Mouse (Mus musculus) testis, adult 2 months (tissue): ENCODE results near the gene Myl12a.

Source experiments
- CTCF ChIP-seq: fragments of 200-500 bp; IDR thresholded peaks from 2 replicates; pipeline ENCODE4 v1.5.1; 2012; ENCODE audit warnings: low read depth, mild to moderate bottlenecking, inconsistent platforms, low read length, moderate library complexity; ENCODE audit not compliant: control insufficient read depth, insufficient read depth, insufficient replicate concordance
- POLR2A ChIP-seq: fragments of 200-500 bp; IDR thresholded peaks from 2 replicates; pipeline ENCODE4 v1.6.1; 2012; ENCODE audit warnings: low read depth, mild to moderate bottlenecking, inconsistent platforms, low read length, moderate library complexity; ENCODE audit not compliant: control insufficient read depth

DNA sequence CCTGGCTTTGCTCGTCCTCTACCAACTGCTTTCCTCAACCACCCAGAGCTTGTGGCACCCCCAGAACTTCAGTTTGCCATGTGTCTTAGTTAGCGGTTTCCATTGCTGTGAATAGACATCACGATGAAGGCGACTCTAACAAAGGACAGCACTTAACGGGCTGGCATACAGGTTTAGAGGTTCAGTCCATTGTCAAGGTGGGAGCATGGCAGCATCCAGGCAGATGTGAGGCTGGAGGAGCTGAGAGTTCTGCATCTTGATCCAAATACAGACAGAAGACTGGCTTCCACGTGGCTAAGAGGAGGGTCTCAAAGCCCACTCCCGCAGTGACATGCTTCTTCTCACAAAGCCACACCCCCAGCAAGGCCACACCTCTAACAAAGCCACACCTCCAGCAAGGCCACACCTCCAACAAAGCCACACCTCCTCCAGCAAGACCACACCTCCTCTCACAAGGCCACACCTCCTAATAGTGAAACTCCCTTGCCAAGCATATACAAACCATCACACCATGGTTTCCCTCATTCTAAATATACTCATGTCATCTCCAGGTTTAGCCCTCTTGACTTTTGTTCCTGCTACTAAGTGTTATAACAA lies 8.1 kb upstream of the Myl12a start:
- TF ChIP-seq CTCF (no peak), POLR2A (no peak)
